Mouse (Mus musculus) forebrain, embryonic 15.5 days (tissue): ENCODE results near the gene Mnd1. TPM values are rescaled to one million over a fixed set of nuclear protein-coding genes. Genes with fewer than 3 reads are reported as not detected.

Experiments
- ATAC-seq: fragments of 200-750 bp; cut with Nextera tagmentation; replicated peaks from 2 replicates; pipeline ENCODE4 v1.8.0; 2017; ENCODE audit warnings: mild to moderate bottlenecking, moderate TSS enrichment, moderate library complexity
- H3K27ac ChIP-seq: fragments of 300-500 bp; sonication (generic); replicated peaks from 2 replicates; pipeline ENCODE4 v1.5.1; 2015; ENCODE audit warnings: mild to moderate bottlenecking, inconsistent platforms
- H3K27me3 ChIP-seq: fragments of 300-500 bp; sonication (generic); 2 replicates; pipeline ENCODE4 v1.6.1; 2015; ENCODE audit warnings: inconsistent platforms
- H3K36me3 ChIP-seq: fragments of 300-500 bp; sonication (generic); 2 replicates; pipeline ENCODE4 v1.6.1; 2015; ENCODE audit warnings: mild to moderate bottlenecking, inconsistent platforms
- H3K4me1 ChIP-seq: fragments of 300-500 bp; sonication (generic); 2 replicates; pipeline ENCODE4 v1.6.1; 2015; ENCODE audit warnings: inconsistent platforms
- H3K4me2 ChIP-seq: fragments of 300-500 bp; sonication (generic); replicated peaks from 2 replicates; pipeline ENCODE4 v1.6.1; 2015; ENCODE audit warnings: mild to moderate bottlenecking, inconsistent platforms
- H3K4me3 ChIP-seq: fragments of 300-500 bp; sonication (generic); 2 replicates; pipeline ENCODE4 v1.5.1; 2015; ENCODE audit warnings: mild to moderate bottlenecking, inconsistent platforms
- H3K9ac ChIP-seq: fragments of 300-500 bp; sonication (generic); replicated peaks from 2 replicates; pipeline ENCODE4 v1.6.1; 2015; ENCODE audit warnings: mild to moderate bottlenecking, inconsistent platforms
- H3K9me3 ChIP-seq: fragments of 300-500 bp; sonication (generic); 2 replicates; pipeline ENCODE4 v1.6.1; 2016; ENCODE audit warnings: inconsistent platforms
- WGBS: fragments of 180-500 bp; shearing (Covaris S2); methylation state at CpG from one replicate; pipeline ENCODE4 v1.1.7; 2015; ENCODE audit warnings: mixed read lengths; 5-methylcytosine and 5-hydroxymethylcytosine counted together
- polyA plus RNA-seq: library from polyadenylated mRNA; unstranded; fragments of >200 nt; fragmentation: Nextera tagmentation; extraction: Ambion mirVana; gene quantifications from 2 replicates; pipeline ENCODE4 v1.2.1, GENCODE M21; 2015

Gene Mnd1
- polyA plus RNA-seq, 1 experiment from 2014 or later, result 2.5 TPM

DNA sequence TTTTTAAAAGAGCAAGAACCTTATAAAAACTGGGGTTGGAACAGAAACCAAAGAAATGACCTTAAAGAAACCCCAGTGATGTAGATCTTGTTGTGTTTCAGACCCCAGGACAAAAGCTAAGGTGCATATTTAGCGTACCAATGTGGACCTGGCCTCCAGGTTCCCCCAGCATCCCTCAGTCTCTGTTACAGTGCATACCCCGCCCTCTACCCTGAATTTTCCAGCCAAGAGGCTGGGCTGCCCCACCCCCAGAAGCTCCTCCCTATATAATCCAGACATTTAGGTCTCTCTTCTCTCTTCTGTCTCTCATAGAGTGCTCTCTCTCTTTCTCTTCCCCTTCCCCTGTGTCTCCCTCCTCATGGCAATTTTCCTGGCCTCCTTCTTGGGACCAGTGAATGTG lies 24.7 kb upstream of the Mnd1 start:
- peak overlapping the region; percentile 42; the same call in 1 of the 2 replicates for H3K27ac ChIP-seq

DNA sequence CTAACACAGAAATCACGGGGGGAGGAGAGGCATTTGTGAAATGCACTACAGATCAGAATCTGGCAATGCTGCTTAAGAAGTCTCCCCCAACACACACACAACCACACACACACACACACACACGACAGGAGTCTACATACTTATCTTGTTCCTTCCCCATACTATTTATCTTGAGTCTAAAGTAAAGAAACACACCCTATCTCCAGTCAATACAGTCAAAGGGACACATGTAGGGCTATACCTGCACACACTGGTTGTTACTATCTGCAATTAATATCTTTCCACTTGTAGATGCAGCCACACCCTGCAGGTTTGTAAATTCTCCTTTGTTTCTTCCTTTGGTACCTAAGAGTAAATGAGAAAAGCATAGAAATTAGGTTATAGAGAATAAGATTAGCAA lies 22.2 kb upstream of the Mnd1 start:
- H3K9me3 ChIP-seq, result no peaks in the 10 kb centered on the region
- 84% methylated on average over 2 of the region's 2 CpGs for WGBS
- H3K36me3 ChIP-seq, result peaks cover 25% of the 10 kb centered on the region
- no peak overlapping the region for H3K27ac ChIP-seq
- peaks cover 26% of the 10 kb centered on the region for H3K4me1 ChIP-seq
- H3K4me3 ChIP-seq, result no peak overlapping the region
- H3K27me3 ChIP-seq, result no peaks in the 10 kb centered on the region
- no peak for ATAC-seq
- H3K4me2 ChIP-seq, result no peak overlapping the region
- H3K9ac ChIP-seq, result no peak overlapping the region

More for the DNA sequence above, 24.7 kb upstream of the Mnd1 start:
- Histone ChIP-seq H3K27me3 (no peaks in the 10 kb centered on the region), H3K9me3 (no peaks in the 10 kb centered on the region; the same call in 1 of the 2 replicates), H3K4me3 (no peak overlapping the region), H3K36me3 (peaks cover 26% of the 10 kb centered on the region), H3K4me2 (no peak overlapping the region), H3K4me1 (peaks cover 30% of the 10 kb centered on the region), H3K9ac (no peak overlapping the region)
- ATAC-seq, result 0 out of 2 replicates have a peak, but pooled peaks have one; percentile 32
- 68% methylated on average over 2 of the region's 2 CpGs for WGBS

DNA sequence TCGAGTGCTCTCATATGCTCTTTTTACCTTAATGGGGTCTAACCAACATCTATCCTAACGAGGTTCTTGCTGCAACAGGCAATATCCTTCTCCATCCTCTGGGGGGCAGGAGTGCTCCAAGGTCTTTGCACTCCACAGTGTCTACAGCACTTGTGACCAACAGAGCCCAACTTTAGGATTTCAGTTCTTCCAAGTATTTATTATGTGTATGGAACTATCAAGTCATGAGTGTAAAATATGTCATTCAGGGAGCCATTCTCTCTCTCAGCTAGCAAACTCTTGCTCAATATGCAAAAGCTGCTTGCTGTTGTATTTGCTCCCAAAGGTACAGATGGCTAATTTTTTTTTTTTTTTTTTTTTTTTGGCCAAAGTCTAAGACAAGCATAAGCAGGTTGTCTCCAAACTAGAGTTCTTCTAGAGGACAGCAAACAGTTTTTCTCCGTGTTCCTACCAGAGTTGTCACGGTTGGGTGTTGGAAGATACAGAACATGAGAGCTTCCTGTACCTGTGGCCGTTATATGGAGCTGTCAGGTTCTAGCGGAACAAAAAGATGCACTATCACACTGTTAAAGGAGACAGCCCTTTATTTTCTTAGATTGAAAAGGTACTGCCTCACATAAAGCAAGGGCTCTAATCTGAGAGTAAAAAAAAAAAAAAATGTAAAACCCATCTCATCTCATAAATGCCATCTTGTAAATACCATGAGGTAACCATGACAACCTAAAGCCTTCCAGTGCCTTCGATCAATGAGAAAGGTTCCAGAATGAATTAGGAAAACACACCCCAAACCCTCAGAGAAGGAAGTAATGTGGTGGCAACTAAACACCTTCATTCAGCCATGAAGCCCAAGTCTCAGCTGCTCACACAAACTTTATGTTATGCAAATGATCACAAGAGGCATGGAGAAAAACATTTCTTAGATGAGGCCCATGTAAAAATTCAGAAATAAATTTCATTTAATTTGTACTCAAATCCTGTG lies 20.0 kb upstream of the Mnd1 start:
- peaks cover 21% of the 10 kb centered on the region for H3K4me1 ChIP-seq
- peak; percentile 73 for ATAC-seq
- H3K27ac ChIP-seq, result no peak overlapping the region
- peaks cover 43% of the 10 kb centered on the region for H3K36me3 ChIP-seq
- no peaks in the 10 kb centered on the region for H3K27me3 ChIP-seq
- no peaks in the 10 kb centered on the region for H3K9me3 ChIP-seq
- H3K9ac ChIP-seq, result no peak overlapping the region
- no peak overlapping the region for H3K4me2 ChIP-seq
- no peak overlapping the region for H3K4me3 ChIP-seq
- 40% methylated on average over 7 of the region's 7 CpGs for WGBS

DNA sequence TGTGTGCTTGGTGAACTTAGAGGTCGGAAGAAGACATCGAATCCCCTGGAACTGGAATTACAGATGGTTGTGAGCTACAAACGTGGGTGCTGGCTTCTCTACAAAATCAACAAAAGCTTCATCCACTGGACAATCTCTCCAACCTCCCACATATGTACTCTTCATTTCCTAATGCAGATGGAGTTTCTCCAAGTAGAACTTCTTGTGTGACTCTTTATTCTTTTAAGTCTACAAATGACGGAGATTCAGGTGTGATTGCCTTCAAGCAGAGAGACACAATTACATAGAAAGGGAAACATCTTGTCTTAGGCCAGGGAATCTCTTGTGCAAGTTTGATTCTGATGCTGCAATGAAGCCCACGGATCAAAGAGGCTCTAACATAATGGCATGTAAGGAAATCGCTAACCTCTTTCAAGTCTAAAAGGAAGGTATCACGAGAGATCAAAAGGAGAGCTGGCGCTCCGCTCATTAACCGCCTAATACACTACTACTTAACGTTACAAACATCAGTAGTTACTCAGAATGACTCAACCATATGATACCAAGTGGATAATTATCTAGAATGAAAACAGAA lies 18.1 kb upstream of the Mnd1 start, which contains the start of gene Gm6525:
Gene Gm6525 (plus strand): TSS at position 524 of the 574 bp plus-strand sequence.
- H3K4me2 ChIP-seq, result no peak within 1 kb of the TSS
- 59% methylated on average over 11 of the region's 11 CpGs for WGBS
- peaks cover 58% of the 10 kb centered on the region for H3K36me3 ChIP-seq
- peak within 1 kb of the TSS; percentile 32; the same call in 1 of the 2 replicates for H3K27ac ChIP-seq
- no peak within 1 kb of the TSS for H3K9ac ChIP-seq
- no peaks in the 10 kb centered on the region for H3K27me3 ChIP-seq
- no peak for ATAC-seq
- no peak within 1 kb of the TSS for H3K4me3 ChIP-seq
- no peaks in the 10 kb centered on the region for H3K9me3 ChIP-seq
- peaks cover 17% of the 10 kb centered on the region for H3K4me1 ChIP-seq

DNA sequence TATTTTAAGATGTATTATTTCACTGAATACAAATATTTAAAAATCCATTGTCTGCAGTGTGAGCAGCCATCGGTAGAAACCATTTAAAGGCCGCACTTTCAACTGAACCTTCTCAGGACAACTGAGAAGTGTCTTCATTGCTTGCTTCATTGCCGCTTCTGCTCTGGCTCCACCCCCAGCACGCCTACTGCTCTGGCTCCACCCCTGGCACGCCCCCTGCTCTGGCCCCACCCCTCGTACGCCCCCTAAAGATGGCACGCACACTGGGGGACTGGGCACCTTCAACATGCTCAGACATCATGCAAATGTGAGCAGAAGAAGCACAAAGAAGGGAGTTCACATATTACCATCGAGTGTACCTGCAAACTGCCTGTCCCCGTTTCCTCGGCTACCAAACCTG lies 16.8 kb upstream of the Mnd1 start:
- H3K4me3 ChIP-seq, result no peak overlapping the region
- peaks cover 58% of the 10 kb centered on the region for H3K36me3 ChIP-seq
- H3K4me1 ChIP-seq, result peaks cover 17% of the 10 kb centered on the region
- peak; percentile 49; the same call in 1 of the 2 replicates for ATAC-seq
- no peaks in the 10 kb centered on the region for H3K27me3 ChIP-seq
- no peaks in the 10 kb centered on the region for H3K9me3 ChIP-seq
- 59% methylated on average over 11 of the region's 11 CpGs for WGBS
- H3K4me2 ChIP-seq, result no peak overlapping the region
- peak overlapping the region; percentile 78 for H3K27ac ChIP-seq
- H3K9ac ChIP-seq, result no peak overlapping the region

DNA sequence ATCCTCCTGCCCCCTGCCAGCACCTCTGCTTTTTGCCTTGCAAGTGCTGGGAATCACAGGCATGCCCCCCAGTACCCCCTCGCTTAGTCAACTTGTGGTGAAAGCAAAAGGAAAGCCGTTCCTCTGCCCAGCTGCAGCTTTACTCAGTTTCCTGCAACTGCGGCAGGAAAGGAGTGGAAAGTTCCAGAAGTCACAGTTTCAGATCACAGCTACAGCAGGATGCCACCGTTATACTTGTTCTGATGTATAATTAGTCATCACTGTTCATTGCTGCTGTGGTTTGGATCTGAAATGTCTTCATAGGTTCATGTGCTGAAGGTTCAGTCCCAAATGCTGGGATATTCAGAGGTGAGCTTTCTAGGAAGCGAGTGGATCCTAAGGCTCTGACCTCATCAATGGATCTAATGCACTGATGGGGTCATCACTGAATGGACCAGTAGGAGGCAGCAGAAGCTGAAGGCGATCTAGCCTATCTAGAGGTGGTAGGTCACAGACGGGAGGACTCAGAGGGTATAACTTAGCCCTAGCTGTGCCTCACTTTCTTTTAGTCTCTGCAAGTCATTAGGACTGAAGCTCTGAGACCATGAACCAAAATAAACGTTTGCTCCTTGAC lies 13.9 kb upstream of the Mnd1 start:
- peaks cover 73% of the 10 kb centered on the region for H3K36me3 ChIP-seq
- peaks cover 10% of the 10 kb centered on the region for H3K4me1 ChIP-seq
- no peaks in the 10 kb centered on the region for H3K9me3 ChIP-seq
- H3K27ac ChIP-seq, result no peak overlapping the region
- no peak overlapping the region for H3K4me2 ChIP-seq
- H3K27me3 ChIP-seq, result no peaks in the 10 kb centered on the region
- no peak for ATAC-seq
- H3K4me3 ChIP-seq, result no peak overlapping the region
- H3K9ac ChIP-seq, result no peak overlapping the region
- 77% methylated on average over 8 of the region's 8 CpGs for WGBS

DNA sequence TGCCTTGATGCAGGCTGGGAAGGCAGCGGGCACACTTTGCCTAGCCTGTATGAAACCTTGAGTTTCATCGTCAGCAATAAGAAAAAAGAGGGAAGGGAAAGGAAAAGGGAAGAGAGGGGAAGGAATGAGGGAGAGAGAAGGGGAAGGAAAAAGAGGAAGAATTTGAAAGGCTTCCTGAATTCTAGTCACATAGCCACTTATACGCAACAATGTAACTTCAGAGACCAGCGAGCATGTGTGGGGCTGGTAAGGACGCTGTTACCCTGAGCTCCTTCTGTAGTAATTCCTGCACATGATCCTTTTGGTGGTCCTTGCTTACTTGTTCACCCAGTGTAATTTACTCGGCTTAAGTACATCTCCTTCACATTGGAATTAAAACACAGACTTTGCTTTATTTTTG lies 13.4 kb upstream of the Mnd1 start:
- H3K27me3 ChIP-seq, result no peaks in the 10 kb centered on the region
- no peak overlapping the region for H3K4me2 ChIP-seq
- 84% methylated on average over 6 of the region's 6 CpGs for WGBS
- no peaks in the 10 kb centered on the region for H3K9me3 ChIP-seq
- no peak overlapping the region for H3K4me3 ChIP-seq
- H3K27ac ChIP-seq, result no peak overlapping the region
- peaks cover 10% of the 10 kb centered on the region for H3K4me1 ChIP-seq
- no peak overlapping the region for H3K9ac ChIP-seq
- peaks cover 73% of the 10 kb centered on the region for H3K36me3 ChIP-seq
- no peak for ATAC-seq

DNA sequence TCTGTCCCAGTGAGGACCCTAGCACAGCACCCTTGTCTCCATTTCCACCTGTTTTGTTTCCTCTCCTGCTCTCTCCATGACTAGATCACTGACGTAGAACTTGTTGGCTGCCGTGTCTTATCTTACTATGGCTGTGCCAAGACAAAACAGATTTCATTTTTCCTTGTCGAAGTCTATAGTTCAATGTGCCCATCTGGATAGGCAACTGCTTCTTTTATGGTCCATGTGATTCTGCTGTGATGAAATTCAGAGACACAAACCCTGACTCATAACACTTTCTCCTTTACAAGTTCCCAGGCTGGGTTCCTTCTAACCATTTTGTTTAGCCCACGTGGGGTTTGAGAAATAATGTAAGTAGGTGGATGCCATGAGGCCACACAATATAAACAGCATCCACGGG lies 10.5 kb upstream of the Mnd1 start:
- 83% methylated on average over 5 of the region's 5 CpGs for WGBS
- ATAC-seq, result 0 out of 2 replicates have a peak, but pooled peaks have one; percentile 26
- H3K36me3 ChIP-seq, result peaks cover 71% of the 10 kb centered on the region

DNA sequence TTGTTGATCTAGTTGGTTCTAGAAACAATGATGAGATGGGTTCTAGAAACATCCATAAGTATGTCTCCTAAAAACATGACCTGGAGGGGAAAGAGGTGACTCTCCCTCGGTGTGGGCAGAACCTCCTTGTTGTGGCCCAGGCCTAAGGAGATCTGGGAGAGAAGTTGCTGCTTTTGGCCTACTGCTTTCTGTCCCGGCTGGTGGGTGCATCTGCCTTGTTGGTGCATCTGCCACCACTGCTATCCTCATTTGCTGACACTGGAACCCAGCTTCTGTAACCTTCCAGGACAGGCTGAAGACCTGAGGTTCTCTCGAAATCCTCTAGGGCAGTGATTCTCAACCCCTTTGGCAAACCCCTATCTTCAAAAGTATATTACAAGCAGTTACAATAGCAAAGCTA lies 9.8 kb upstream of the Mnd1 start:
- Histone ChIP-seq H3K9me3 (no peaks in the 10 kb centered on the region), H3K4me1 (no peaks in the 10 kb centered on the region), H3K27ac (no peak overlapping the region; the same call in 1 of the 2 replicates), H3K27me3 (no peaks in the 10 kb centered on the region), H3K4me3 (no peak overlapping the region), H3K4me2 (no peak overlapping the region), H3K9ac (no peak overlapping the region), H3K36me3 (peaks cover 69% of the 10 kb centered on the region)
- WGBS, result 94% methylated on average over 3 of the region's 3 CpGs
- ATAC-seq, result no peak

More for the DNA sequence above, 10.5 kb upstream of the Mnd1 start:
- H3K4me3 ChIP-seq, result no peak overlapping the region
- H3K27ac ChIP-seq, result no peak overlapping the region
- H3K27me3 ChIP-seq, result no peaks in the 10 kb centered on the region
- H3K4me1 ChIP-seq, result no peaks in the 10 kb centered on the region
- H3K9ac ChIP-seq, result no peak overlapping the region
- H3K9me3 ChIP-seq, result no peaks in the 10 kb centered on the region
- no peak overlapping the region for H3K4me2 ChIP-seq

DNA sequence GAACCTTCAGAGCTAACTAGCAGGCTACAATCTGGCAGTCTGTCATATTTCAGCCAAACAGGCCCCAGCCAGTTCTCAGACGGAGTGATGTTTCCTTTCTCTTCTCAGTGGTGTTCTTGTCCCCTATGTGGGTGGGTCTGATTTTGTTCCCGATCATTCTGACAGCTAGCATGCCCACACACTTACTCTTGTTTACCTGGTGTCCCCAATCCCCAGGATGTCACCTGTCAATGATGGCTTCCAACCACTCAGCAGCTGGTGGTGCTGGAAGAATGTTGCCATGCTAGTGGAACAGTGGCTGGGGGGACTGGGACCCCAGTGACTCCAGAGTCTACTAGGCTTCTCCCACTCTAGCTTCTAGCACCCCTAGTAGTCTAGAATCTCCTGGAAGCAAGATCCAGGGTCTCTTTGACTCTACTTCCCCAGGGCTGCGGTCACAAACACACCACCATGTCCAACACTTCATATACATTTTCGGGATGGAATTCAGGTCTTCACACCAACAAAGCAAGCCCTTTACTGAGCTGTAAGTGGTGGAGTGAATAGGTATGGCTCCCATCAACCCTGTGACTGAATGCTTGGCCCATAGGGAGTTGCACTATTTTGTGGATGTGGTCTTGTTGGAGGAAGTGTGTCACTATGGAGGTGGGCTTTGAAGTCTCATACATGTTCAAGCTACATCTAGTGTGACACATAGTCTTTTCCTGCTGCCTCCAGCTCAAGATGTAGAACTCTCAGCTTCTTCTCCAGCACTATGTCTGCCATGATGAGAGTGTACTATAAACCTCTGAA lies 2.2 kb upstream of the Mnd1 start:
- Histone ChIP-seq H3K4me3 (no peak overlapping the region), H3K9ac (no peak overlapping the region), H3K27ac (no peak overlapping the region), H3K27me3 (no peaks in the 10 kb centered on the region), H3K4me2 (no peak overlapping the region), H3K4me1 (peaks cover 14% of the 10 kb centered on the region), H3K9me3 (no peaks in the 10 kb centered on the region), H3K36me3 (peaks cover 33% of the 10 kb centered on the region)
- no peak for ATAC-seq
- WGBS, result 93% methylated on average over 4 of the region's 4 CpGs

DNA sequence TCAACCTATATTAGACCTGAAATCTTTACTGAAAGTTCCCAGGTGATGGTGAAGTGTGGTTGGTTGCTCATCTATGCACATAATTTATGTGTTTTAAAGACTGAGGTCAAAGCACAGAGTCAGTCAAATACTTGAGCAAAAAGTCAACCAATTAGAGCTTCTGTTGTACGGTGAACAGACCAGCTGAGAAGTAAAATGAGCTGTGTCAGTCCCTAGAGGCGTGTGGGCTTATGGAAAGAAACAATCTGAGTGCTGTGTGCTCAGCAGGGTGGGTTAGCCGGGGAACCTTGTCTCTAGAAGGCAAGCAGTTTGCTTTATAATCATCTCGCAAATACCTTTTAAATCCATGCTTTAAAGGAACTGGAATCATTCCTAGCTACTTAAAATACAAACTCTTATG lies 1.4 kb upstream of the Mnd1 start:
- H3K9ac ChIP-seq, result no peak overlapping the region
- H3K4me1 ChIP-seq, result peaks cover 14% of the 10 kb centered on the region
- 51% methylated on average over 4 of the region's 4 CpGs for WGBS
- H3K27ac ChIP-seq, result no peak overlapping the region
- no peak overlapping the region for H3K4me2 ChIP-seq
- H3K36me3 ChIP-seq, result peaks cover 32% of the 10 kb centered on the region
- H3K27me3 ChIP-seq, result no peaks in the 10 kb centered on the region
- no peak overlapping the region for H3K4me3 ChIP-seq
- no peak for ATAC-seq
- H3K9me3 ChIP-seq, result no peaks in the 10 kb centered on the region
